Mouse (Mus musculus) liver, embryonic 16.5 days (tissue): ENCODE measurements around the gene Frmd4a. TPM values are rescaled to one million over a fixed set of nuclear protein-coding genes. Genes with fewer than 3 reads are reported as not detected.

ENCODE experiments used
- ATAC-seq: fragments of 200-750 bp; cut with Nextera tagmentation; 2 replicates; pipeline ENCODE4 v1.8.0; 2017; ENCODE audit warnings: low read depth, mild to moderate bottlenecking, moderate number of reproducible peaks, moderate library complexity
- H3K27ac ChIP-seq: fragments of 300-500 bp; sonication (generic); 2 replicates; pipeline ENCODE4 v1.5.1; 2014; ENCODE audit warnings: mild to moderate bottlenecking, low read length
- H3K27me3 ChIP-seq: fragments of 300-500 bp; sonication (generic); 2 replicates; pipeline ENCODE4 v1.6.1; 2014; ENCODE audit warnings: low read depth, low read length, mixed read lengths; ENCODE audit not compliant: control insufficient read depth, insufficient read depth
- H3K36me3 ChIP-seq: fragments of 300-500 bp; sonication (generic); 2 replicates; pipeline ENCODE4 v1.6.1; 2014; ENCODE audit warnings: mild to moderate bottlenecking; ENCODE audit not compliant: control insufficient read depth, insufficient read depth
- H3K4me1 ChIP-seq: fragments of 300-500 bp; sonication (generic); 2 replicates; pipeline ENCODE4 v1.6.1; 2014; ENCODE audit warnings: low read depth, low read length, mixed read lengths; ENCODE audit not compliant: control insufficient read depth
- H3K4me2 ChIP-seq: fragments of 300-500 bp; sonication (generic); 2 replicates; pipeline ENCODE4 v1.6.1; 2014; ENCODE audit warnings: low read depth, low read length, mixed read lengths
- H3K4me3 ChIP-seq: fragments of 300-500 bp; sonication (generic); 2 replicates; pipeline ENCODE4 v1.5.1; 2014; ENCODE audit warnings: low read depth, mild to moderate bottlenecking, low read length
- H3K9ac ChIP-seq: fragments of 300-500 bp; sonication (generic); 2 replicates; pipeline ENCODE4 v1.6.1; 2014; ENCODE audit warnings: low read depth, low read length
- H3K9me3 ChIP-seq: fragments of 300-500 bp; sonication (generic); replicated peaks from 2 replicates; pipeline ENCODE4 v1.6.1; 2016; ENCODE audit warnings: low read length; ENCODE audit not compliant: control insufficient read depth
- WGBS: fragments of 180-500 bp; shearing (Covaris S2); extraction: QIAGEN DNeasy Blood & Tissue Kit; methylation state at CpG from one replicate; pipeline ENCODE4 v1.1.7; 2014; ENCODE audit not compliant: insufficient replicate concordance; 5-methylcytosine and 5-hydroxymethylcytosine counted together
- polyA plus RNA-seq: library from polyadenylated mRNA; unstranded; fragments of >200 nt; fragmentation: Nextera tagmentation; extraction: Ambion mirVana; gene quantifications from 2 replicates; pipeline ENCODE4 v1.2.1, GENCODE M21; 2015

The Frmd4a gene
- polyA plus RNA-seq, 1 experiment from 2014 or later, result 19.8 TPM

- H3K36me3 ChIP-seq, result no peaks in the 10 kb centered on the region
- 54% methylated on average over 3 of the region's 3 CpGs for WGBS
- H3K27me3 ChIP-seq, result no peaks in the 10 kb centered on the region
- no peak overlapping the region for H3K27ac ChIP-seq
- no peaks in the 10 kb centered on the region for H3K9me3 ChIP-seq
- no peak overlapping the region for H3K9ac ChIP-seq
- ATAC-seq, result no peak
- H3K4me3 ChIP-seq, result no peak overlapping the region
- no peak overlapping the region for H3K4me2 ChIP-seq
- no peaks in the 10 kb centered on the region for H3K4me1 ChIP-seq
Observed at GRCm38 (mm10) chr2:4444740-4445139, 427.2 kb downstream of the Frmd4a start.

GRCm38 (mm10) chr2:4445629-4446400 is 428.3 kb downstream of the Frmd4a start:
- WGBS, result 63% methylated on average over 10 of the region's 10 CpGs
- Histone ChIP-seq H3K9ac (no peak overlapping the region), H3K4me1 (no peaks in the 10 kb centered on the region), H3K4me3 (no peak overlapping the region), H3K36me3 (no peaks in the 10 kb centered on the region), H3K27ac (no peak overlapping the region), H3K4me2 (no peak overlapping the region), H3K27me3 (no peaks in the 10 kb centered on the region), H3K9me3 (no peaks in the 10 kb centered on the region)
- no peak for ATAC-seq

DNA sequence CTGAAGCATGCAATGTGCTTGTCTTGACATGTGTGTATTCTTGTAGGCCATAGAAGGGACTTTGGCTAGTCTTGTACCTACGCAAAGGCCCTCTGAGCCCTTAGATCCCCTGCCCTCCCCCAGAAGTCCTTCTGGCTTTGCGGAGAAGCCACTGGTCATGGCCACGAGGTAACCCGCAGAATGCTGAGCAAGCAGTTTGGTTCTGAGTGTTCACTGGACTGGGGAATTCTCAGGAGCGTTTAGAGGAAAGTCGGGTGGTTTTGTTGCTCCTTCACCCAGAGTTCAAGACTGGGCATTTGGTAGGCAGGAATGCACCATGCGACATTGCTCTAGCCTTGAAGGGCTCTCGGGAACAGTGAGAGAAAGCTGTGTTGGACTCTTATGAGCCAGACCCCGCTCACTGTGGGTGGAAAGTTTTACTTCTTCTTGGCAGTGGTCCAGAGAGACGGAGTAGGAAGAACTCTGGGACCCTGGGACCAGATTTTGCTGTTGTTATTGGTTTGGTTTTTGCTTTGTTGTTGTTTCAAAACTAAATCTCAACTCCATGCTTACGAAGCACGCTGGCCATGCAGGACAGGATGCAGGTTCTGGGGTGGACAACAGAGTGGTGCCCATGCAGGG is 432.5 kb downstream of the Frmd4a start:
- 67% methylated on average over 12 of the region's 12 CpGs for WGBS
- Histone ChIP-seq H3K4me2 (no peak overlapping the region), H3K9ac (no peak overlapping the region), H3K4me3 (no peak overlapping the region), H3K4me1 (no peaks in the 10 kb centered on the region), H3K9me3 (no peaks in the 10 kb centered on the region), H3K27me3 (no peaks in the 10 kb centered on the region), H3K36me3 (no peaks in the 10 kb centered on the region), H3K27ac (no peak overlapping the region)
- ATAC-seq, result no peak

DNA sequence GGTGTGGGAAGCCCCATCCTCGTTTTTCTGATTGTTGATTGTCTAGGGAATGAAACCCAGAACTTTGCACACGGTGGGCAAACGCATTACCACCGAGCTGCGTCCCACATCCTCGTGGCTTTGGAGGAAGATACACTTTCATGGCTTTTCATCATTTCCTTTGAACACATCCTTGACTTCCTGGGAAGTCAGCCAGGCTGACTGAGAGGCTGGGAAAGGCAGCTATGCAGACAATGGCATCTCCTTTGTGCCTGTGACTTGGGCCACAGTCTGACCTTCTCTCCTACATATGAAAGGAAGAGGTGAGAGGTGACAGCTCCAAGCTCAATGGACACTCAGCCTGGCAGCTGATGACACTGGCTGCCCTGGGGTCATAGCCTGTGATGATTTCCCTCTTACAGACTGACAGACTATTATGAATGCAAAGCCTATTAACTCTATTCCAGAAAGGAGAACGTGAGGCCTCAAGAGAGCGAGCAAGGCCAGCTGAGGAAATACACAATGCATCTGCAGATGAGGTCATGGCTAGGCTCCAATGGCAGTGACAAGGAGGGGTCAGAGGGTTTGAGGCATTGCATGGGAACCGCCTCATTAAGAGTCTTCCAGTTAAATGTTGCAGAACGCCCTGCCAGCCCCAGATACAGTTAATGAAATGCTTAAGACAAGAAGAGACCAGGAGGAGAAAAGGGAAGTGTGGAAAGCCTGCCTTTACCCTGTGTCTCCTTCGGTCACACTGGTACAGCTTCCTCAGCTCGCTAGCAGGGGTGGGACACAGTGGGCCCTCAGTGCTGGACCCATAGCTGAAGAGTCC is 435.3 kb downstream of the Frmd4a start:
- no peaks in the 10 kb centered on the region for H3K27me3 ChIP-seq
- no peaks in the 10 kb centered on the region for H3K36me3 ChIP-seq
- WGBS, result 40% methylated on average over 12 of the region's 12 CpGs
- no peak overlapping the region for H3K27ac ChIP-seq
- H3K9ac ChIP-seq, result no peak overlapping the region
- H3K4me2 ChIP-seq, result no peak overlapping the region
- no peak overlapping the region for H3K4me3 ChIP-seq
- no peaks in the 10 kb centered on the region for H3K4me1 ChIP-seq
- ATAC-seq, result 0 out of 2 replicates have a peak, but pooled peaks have one; percentile 32
- H3K9me3 ChIP-seq, result no peaks in the 10 kb centered on the region

DNA sequence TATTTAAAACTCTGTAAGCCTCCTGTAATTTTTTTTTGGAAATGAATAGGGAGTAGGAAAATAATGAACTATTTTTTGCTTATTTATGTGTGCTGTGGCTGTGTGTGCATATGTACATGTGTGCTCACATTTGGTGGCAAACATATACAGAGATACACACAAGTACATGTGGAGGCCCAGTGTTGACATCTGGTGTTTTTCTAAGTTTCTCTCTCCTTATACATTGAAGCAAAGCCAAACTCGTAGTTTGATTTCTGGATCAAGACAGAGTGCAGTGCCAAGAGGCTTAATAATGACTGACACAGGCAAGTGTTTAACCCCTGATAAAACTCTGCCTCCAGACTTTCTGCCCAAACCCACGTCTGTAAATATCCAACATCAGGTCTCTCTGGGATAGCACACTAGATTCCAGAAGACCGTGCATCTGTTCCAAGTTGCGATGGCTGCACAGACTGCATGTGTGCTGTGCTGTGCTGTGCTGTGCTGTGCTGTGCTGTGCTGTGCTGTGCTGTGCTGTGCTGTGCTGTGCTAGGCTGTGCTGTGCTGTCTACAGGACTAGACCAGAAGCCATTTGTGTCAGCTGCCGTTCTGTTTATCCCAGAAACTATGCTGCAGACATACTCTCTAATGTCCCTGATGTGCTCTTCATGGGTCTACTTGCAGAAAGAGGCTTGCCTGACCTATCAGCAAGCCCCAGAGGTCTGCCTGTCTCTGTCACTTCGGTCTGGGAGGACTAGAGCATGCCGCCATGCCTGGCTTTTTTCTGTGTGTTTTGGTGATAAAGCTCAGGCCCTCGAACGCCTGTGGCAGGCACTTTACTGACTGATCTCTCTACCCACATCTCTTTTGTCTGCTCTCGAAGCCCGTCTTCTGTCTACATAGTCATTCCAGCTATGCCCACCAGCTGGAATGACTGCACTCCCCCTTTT is 437.8 kb downstream of the Frmd4a start:
- WGBS, result 34% methylated on average over 11 of the region's 11 CpGs
- Histone ChIP-seq H3K4me1 (no peaks in the 10 kb centered on the region), H3K4me2 (no peak overlapping the region), H3K4me3 (no peak overlapping the region), H3K27ac (no peak overlapping the region), H3K9me3 (no peaks in the 10 kb centered on the region), H3K9ac (no peak overlapping the region), H3K27me3 (no peaks in the 10 kb centered on the region), H3K36me3 (no peaks in the 10 kb centered on the region)
- peak; percentile 16; the same call in 1 of the 2 replicates for ATAC-seq

GRCm38 (mm10) chr2:4460897-4461296 is 443.4 kb downstream of the Frmd4a start:
- H3K9me3 ChIP-seq, result no peaks in the 10 kb centered on the region
- no peak overlapping the region for H3K4me2 ChIP-seq
- H3K4me3 ChIP-seq, result no peak overlapping the region
- H3K27me3 ChIP-seq, result no peaks in the 10 kb centered on the region
- WGBS, result 63% methylated on average over 5 of the region's 5 CpGs
- no peak for ATAC-seq
- H3K9ac ChIP-seq, result no peak overlapping the region
- H3K4me1 ChIP-seq, result no peaks in the 10 kb centered on the region
- no peak overlapping the region for H3K27ac ChIP-seq
- no peaks in the 10 kb centered on the region for H3K36me3 ChIP-seq

DNA sequence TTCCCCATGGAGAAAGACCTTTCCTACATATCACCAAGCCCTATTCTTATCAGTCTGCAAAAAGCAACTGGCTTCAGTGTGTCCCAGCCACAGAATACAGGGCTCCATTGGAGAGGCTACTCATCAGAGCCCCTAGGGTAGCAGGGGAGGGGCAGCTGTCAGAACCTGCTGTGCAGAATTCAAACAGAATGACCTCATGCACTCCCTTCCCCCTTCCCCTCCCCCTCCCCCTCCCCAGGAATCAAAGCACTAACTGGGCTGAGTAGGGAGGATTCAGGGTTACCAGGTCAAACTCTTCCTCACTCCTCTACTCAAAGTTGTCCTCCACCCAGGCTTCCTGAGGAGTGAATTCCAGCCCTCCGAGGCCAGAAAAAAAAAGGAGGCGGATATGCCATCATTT is 444.0 kb downstream of the Frmd4a start:
- Histone ChIP-seq H3K27me3 (no peaks in the 10 kb centered on the region), H3K4me1 (no peaks in the 10 kb centered on the region), H3K36me3 (no peaks in the 10 kb centered on the region), H3K9ac (no peak overlapping the region), H3K9me3 (no peaks in the 10 kb centered on the region), H3K27ac (no peak overlapping the region), H3K4me2 (no peak overlapping the region), H3K4me3 (no peak overlapping the region)
- no peak for ATAC-seq
- WGBS, result 30% methylated on average over 2 of the region's 2 CpGs

- Histone ChIP-seq H3K27ac (no peak overlapping the region), H3K36me3 (no peaks in the 10 kb centered on the region), H3K4me1 (no peaks in the 10 kb centered on the region), H3K9ac (no peak overlapping the region), H3K27me3 (no peaks in the 10 kb centered on the region), H3K4me2 (no peak overlapping the region), H3K9me3 (no peaks in the 10 kb centered on the region), H3K4me3 (no peak overlapping the region)
- 40% methylated on average over 11 of the region's 11 CpGs for WGBS
- no peak for ATAC-seq
Observed at GRCm38 (mm10) chr2:4462480-4462879, 445.0 kb downstream of the Frmd4a start.
